Mouse (Mus musculus): ENCODE results near the gene Prl8a6. TPM values are rescaled to one million over a fixed set of nuclear protein-coding genes. Genes with fewer than 3 reads are reported as not detected.

Prl8a6 gene
- total RNA-seq (2021): not detected in 2 replicates
- long read RNA-seq, experiment 1: 0 reads
- long read RNA-seq, experiment 2: 0 reads

GRCm38 (mm10) chr13:27438588-27438987 is at the start of gene Prl8a6:
Prl8a6 (minus strand) TSS chr13:27438688.
- DNase-seq: no peak

- DNase-seq: no peak
These were observed 5.3 kb downstream of the Prl8a6 start for GRCm38 (mm10) chr13:27433159-27433558.

- DNase-seq: no peak
These were observed 24.8 kb downstream of the Prl8a6 start for GRCm38 (mm10) chr13:27413640-27414039.

GRCm38 (mm10) chr13:27399061-27399724 is 39.3 kb downstream of the Prl8a6 start:
- no peak for DNase-seq

- DNase-seq: no peak
These were observed 47.7 kb downstream of the Prl8a6 start, which contains the start of gene Prl2b1 for GRCm38 (mm10) chr13:27390746-27391145. Prl2b1 (minus strand) TSS chr13:27390846.

Other genes starting within 250 kb of the Prl8a6 start
- gene Prl3c1, start 242.0 kb downstream of the Prl8a6 start, total RNA-seq (2021): not detected in 2 replicates
- not detected in 2 replicates for gene Prl3b1, start 196.8 kb downstream of the Prl8a6 start, total RNA-seq (2021)
- gene Prl3a1, start 179.3 kb downstream of the Prl8a6 start, total RNA-seq (2021): not detected in 2 replicates
- gene Prl6a1, start 126.1 kb downstream of the Prl8a6 start, total RNA-seq (2021): not detected in 2 replicates
- gene Prl8a2, start 93.0 kb downstream of the Prl8a6 start, total RNA-seq (2021): 0.41 and 1.5 TPM in 2 replicates
- not detected in 2 replicates for gene Prl2b1, start 47.8 kb downstream of the Prl8a6 start, total RNA-seq (2021)
- gene Prl8a8, start 74.5 kb upstream of the Prl8a6 start, total RNA-seq (2021): not detected in 2 replicates
- gene Prl8a9, start 125.9 kb upstream of the Prl8a6 start, total RNA-seq (2021): not detected in 2 replicates
- not detected in 2 replicates for gene Prl8a1, start 143.5 kb upstream of the Prl8a6 start, total RNA-seq (2021)
- gene Prl7b1, start 171.9 kb upstream of the Prl8a6 start, total RNA-seq (2021): not detected in 2 replicates
- not detected in 2 replicates for gene Prl7a1, start 203.8 kb upstream of the Prl8a6 start, total RNA-seq (2021)
- gene Prl7a2, start 229.3 kb upstream of the Prl8a6 start, total RNA-seq (2021): not detected in 2 replicates

All from adrenal gland, postnatal 14 days (tissue).